Mouse (Mus musculus) olfactory bulb, adult 2 months (tissue): Measurements from ENCODE around the gene Rcc1.

Source experiments
- CTCF ChIP-seq: fragments of 200-500 bp; IDR thresholded peaks from 2 replicates; pipeline ENCODE4 v1.5.1; 2012; ENCODE audit warnings: low read depth, mild to moderate bottlenecking, low read length, moderate library complexity; ENCODE audit not compliant: insufficient read depth
- POLR2A ChIP-seq: fragments of 200-500 bp; IDR thresholded peaks from 2 replicates; pipeline ENCODE4 v1.6.1; 2012; ENCODE audit warnings: mild to moderate bottlenecking, low read depth, low read length, moderate library complexity; ENCODE audit not compliant: insufficient read depth

DNA sequence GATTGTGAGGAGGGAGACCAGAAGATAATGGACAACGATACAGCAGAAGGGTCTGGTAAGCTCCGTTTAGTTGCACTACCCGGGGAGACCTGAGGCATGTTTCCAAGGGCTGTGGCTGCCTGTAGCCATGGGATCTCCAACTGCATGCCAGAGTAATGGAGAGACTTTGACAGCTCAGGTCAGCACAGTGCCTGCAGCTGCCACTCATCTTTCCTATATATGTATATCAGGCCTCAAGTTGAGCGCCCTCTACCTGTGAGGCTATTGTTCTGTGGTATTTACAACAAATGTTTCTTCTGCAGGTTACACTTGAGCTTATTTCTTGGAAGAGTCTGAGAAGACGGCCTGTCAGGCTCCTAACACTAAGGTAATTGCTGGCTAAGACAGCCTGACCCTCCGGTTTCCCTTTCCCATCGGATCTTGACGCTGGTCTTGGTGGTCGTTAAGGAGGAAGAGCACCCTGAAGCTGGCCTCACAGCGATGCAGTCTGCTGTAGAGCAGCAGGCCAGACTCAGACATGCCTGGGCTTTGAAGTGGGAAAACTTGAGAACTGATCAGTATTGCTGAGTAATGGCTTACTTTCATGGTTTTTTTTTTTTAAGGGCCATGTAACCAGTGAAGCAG, 43.4 kb downstream of the Rcc1 start:
- TF ChIP-seq CTCF (peak; percentile 23; the same call in 1 of the 2 replicates), POLR2A (no peak)
